Mouse (Mus musculus) brain, embryonic 14.5 days (tissue): ENCODE measurements at regions not wholly inside any gene's neighbourhood (a gene's known extent, or its start where the extent isn't known, plus 50 kb on each side); places are given as distances from the start of the nearest gene placed in this dataset.
A peak's percentile ranks its signal among the peaks of the same experiment; 100 is the strongest.

Source experiments
- DNase-seq: peaks from one replicate; pipeline ENCODE4 v3.0.0-alpha.2; 2011; ENCODE audit warnings: low read depth
- CTCF ChIP-seq: fragments of 200-500 bp; IDR thresholded peaks from 2 replicates; pipeline ENCODE4 v1.5.1; 2012; ENCODE audit warnings: inconsistent platforms, mild to moderate bottlenecking, moderate library complexity, borderline replicate concordance; ENCODE audit not compliant: insufficient read depth, insufficient read length; ENCODE audit errors: extremely low read depth
- POLR2A ChIP-seq: fragments of 200-500 bp; IDR thresholded peaks from 2 replicates; pipeline ENCODE4 v1.6.1; 2012; ENCODE audit warnings: mild to moderate bottlenecking, inconsistent platforms, borderline replicate concordance; ENCODE audit not compliant: poor library complexity, insufficient read depth, insufficient read length, severe bottlenecking; ENCODE audit errors: extremely low read depth

- TF ChIP-seq POLR2A (no peak), CTCF (no peak)
- DNase-seq: peak; percentile 9
Measured at GRCm38 (mm10) chr6:95936504-95936903, 176.4 kb upstream of the Fam19a1 start.

DNA sequence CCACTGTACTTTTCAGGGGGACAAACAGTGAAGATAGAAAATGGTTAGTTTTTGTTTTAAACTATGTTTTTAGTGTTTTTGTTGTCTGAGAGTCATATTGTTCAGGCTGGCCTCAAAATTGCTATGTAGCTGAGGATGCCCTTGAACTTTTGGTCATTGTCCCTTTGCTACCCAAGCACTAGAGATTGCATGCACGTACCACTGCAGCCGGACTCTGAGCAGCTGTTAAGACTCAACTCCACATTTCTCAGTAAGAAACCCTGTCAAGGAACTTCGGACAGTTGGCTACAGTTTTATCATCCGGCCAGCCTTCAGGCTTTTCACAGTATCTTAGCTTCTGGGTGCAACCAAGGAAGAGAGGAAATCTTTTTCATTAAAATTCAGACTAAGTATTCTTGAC lies 173.9 kb upstream of the Fam19a1 start:
- TF ChIP-seq CTCF: no peak
- no peak for TF ChIP-seq POLR2A
- DNase-seq: no peak

DNA sequence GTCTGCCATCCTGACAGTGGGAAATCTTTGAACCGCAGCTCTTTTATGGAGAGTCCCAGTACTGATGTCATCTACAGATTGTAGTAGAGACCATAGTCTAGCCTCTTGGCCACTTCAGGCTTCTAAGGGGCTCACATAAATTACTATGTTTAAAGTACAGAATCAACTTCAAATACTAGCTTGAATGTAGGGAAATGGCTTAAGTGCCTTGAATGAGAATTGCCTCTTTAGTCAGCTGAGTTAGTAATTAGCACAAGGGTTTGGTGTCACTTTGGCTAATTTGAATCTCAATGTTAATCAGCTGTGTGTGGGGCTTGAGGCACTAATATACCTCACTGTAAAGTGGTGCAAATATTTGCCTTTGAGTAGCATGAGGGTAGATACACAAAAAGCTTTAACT lies 152.2 kb upstream of the Fam19a1 start:
- TF ChIP-seq POLR2A (no peak), CTCF (no peak)
- peak; percentile 73 for DNase-seq

DNA sequence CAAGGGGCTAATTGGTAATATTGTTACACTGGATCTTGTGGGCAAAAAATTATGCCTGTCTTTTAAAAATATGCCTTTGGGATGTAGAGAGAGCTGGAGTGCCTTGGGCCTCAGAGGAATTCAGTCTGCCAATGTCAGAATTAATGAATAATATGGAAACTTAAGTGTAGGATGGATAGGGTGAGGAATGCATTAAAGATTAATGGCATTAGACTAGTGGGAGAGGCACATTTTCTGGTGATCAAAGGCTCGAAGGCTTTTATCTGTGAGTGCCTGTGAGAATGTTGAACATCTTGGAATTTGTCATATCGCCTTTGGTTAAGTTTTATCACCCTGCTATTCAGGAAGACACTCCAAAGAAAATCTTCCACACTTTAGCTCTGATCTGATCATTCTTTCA lies 146.7 kb upstream of the Fam19a1 start:
- DNase-seq: peak; percentile 59
- TF ChIP-seq CTCF: no peak
- no peak for TF ChIP-seq POLR2A

- no peak for DNase-seq
- no peak for TF ChIP-seq CTCF
- no peak for TF ChIP-seq POLR2A
Measured at GRCm38 (mm10) chr6:95975994-95976393, 137.0 kb upstream of the Fam19a1 start.

DNA sequence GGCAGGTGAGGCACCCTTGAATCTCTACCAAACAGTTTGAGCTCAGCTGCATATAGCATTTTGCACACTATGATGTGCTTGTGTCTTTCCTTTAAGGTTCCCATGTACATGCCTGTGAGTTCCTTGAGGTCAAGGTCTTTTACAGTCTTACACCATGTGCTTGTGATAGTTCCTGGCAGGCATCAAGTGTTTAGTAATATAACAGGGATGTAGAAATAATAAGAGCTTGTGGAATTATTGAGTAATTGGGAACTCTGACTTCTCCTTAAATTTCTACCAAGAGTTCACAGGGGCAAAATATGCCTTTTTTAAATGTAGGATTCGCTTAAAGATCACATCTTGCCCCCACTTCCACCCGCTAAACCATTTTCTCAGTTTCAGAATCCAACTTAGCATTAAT lies 115.9 kb upstream of the Fam19a1 start:
- DNase-seq: no peak

DNA sequence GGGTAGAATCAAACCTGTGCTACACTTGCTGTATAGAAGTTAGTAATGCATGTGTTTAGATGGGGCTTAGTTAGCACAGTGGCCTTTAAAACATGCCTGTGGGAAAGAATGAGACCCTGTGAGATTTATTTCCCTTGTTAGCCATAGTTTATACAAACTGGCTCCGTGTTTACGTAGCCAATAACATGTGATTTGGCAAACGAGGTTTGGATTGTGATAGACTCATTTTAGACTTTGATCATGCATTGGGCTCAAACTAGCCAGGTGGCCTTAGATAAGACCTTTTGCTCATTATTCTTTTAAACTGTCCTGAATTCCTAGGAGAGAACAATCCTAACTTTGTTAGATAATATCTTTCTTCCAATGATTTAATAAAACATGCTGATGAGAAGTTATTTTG lies 115.2 kb upstream of the Fam19a1 start:
- no peak for TF ChIP-seq POLR2A
- no peak for TF ChIP-seq CTCF
- no peak for DNase-seq

More for the DNA sequence above, 115.9 kb upstream of the Fam19a1 start:
- TF ChIP-seq CTCF (no peak), POLR2A (no peak)

DNA sequence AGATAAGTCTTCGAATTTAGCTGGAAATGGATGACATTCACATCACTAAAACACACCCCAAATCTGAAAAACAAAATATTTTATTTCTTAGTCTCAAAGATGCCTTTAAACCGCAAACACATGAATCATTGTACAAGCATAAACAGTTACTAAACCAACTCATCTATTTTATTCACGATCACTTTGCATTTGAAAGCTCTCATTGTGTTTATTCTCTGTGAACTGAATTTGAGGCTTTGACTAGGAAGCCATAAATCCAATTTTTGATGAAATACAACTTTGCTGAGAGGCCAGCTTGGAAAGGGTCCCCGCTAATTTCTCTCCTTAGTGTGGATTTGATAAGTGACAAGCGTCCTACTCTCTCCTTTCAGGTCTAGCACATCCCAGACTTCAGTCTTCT lies 113.5 kb upstream of the Fam19a1 start:
- DNase-seq: no peak
- no peak for TF ChIP-seq POLR2A
- TF ChIP-seq CTCF: no peak

DNA sequence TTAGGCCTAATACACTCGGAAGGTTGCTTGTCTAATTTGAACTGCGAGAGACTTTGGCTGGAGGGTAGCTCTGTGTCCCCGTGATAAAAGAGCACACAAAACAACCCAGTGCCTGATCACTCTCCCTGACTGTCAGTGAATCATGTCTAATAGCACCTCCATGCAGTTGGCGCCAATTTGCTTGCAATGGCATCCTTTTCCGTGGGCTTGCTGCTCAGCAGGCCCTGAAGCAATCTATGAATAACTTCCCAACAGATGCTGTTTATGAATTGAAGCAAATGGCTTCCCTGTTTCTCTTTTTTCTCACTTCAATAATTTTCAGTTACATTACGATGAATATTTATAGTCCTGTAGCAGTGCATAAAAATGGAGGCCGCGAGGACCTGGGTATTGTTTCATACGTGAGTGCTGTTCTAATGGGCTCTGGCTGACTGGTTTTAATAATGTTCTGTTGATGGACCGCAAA lies 112.9 kb upstream of the Fam19a1 start:
- no peak for TF ChIP-seq CTCF
- no peak for TF ChIP-seq POLR2A

GRCm38 (mm10) chr6:96011299-96011698 lies 101.7 kb upstream of the Fam19a1 start:
- TF ChIP-seq POLR2A (no peak), CTCF (no peak)
- no peak for DNase-seq

More for the DNA sequence above, 112.9 kb upstream of the Fam19a1 start:
- DNase-seq: peak; percentile 79

GRCm38 (mm10) chr6:96028022-96028704 lies 84.8 kb upstream of the Fam19a1 start:
- no peak for DNase-seq
- TF ChIP-seq CTCF (no peak), POLR2A (no peak)

DNA sequence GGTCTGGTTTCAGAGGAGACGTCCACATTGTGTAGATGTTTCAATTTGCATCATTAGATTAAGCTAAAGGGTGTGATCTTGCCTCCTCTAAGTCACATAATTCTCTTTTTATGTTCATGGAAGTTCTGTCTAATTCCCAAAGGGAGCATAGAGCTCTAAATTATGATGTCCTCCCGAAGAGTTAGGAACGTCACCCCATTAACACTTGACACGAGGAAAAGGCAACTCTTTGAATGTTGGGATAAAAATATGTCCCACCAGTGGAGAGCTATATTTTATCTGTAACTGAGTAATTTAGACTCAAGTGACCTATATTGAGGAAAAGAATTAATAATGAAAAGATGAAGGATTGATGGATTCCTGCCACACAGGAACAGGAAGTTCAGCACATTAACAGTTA lies 69.2 kb upstream of the Fam19a1 start:
- no peak for DNase-seq
- no peak for TF ChIP-seq CTCF
- TF ChIP-seq POLR2A: no peak
